Mouse (Mus musculus) v-Abl transformed pro-B cells (cell line): Measurements from ENCODE around the gene Sox13.

Experiments
- in situ Hi-C, 2 experiments: fragments of 400-800 bp; cut with MboI; formaldehyde crosslinking; loops; one replicate each; pipeline ENCODE4 v1.15.1; 2025; ENCODE audit not compliant: unreplicated experiment in 2 of 2

Sox13 gene

DNA sequence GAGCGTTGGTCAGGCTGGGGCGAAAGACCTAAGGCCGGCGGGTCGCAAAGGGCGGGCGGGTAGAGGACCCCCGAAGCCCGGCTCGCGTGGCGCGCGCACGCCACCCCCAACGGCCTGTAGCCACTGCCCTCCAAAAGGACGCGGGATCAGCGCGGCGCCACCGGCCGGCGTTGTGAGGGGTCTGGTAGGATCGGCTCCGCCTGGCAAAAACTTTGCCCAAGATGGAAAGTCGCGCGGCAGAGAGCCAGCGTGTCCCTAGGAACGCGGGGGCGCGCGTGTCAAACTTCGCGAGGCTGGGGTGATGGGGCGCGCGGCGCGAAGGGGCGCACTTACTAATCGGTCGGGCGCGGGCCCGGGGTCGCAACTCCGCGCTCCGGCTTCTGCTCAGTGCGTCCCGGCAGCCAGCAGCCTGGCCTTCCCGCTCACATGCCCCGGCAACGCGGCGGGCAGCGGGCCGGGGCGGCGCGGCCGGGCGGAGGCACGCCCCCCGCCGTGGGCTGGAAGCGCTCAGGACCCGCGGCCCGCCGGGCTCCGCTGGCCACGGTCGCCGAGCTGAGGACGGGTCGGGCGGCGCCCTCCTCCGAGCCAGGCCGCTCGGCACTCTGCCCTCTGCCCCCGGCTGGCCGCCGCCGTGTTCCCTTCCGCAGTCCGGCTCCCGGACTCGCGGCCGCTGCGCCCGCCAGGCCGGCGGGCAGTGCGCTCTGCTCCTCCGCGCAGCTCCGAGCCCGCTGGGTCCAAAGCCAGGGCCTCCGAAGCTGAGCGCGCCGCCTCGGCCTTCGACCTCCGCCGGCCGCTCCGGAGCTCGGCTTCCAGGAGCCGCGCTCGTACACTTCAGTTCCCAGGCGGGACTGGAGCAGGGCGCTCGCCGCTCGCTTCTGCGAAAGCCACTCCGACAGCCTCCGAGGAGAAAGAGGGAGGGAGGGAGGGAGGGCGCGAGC is at the start of gene Sox13:
Gene Sox13, minus strand, starts transcription at position 835 of the 938 bp plus-strand sequence.
- in situ Hi-C loops = loop anchor here in 1 of 2 experiments (25.0 kb wide), 1 partner anchor 687 kb away; the partner anchor contains the start of gene Nfasc

DNA sequence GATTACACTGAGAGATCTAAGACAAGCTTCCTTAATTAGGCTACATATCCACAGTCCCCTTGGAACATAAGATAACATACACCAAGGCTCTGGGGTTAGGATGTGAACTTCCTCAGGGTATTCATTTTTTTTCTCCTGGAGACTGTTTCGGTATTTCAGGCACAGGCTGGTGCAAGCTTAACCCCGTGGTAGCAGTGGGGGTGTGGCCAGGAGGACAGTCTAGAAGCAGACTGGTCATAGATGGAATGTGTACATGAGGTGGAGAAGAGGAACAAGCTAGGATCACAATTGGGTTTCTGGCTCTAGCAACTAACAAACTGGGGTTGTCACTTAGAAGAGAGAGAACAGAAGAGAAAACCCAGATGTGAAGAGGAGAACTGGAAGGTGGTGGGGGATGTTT is 47.4 kb upstream of the Sox13 start:
- in situ Hi-C loops = no loop called here

DNA sequence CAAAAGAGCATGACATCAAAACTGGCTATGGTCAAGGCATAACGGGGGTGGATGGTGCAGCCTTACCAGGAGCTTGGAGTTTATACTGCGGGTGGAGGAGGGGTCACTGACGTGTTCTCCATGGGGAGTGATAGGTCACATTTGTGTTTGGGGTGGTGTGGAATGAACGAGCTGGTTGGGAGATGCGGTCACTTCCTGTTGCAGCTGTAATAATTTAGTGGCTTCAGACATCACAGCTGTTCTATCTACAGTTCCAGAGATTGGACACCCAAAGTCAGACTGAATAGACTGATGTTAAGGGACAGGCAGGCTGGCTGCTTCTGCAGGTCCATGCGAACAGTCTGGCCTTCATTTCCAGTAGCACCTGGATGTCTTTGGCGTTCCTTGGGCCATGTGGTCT is 46.9 kb upstream of the Sox13 start:
- in situ Hi-C loops = no loop called here

- in situ Hi-C loops = no loop called here
Observed at GRCm38 (mm10) chr1:133470242-133471025, 46.3 kb upstream of the Sox13 start.

DNA sequence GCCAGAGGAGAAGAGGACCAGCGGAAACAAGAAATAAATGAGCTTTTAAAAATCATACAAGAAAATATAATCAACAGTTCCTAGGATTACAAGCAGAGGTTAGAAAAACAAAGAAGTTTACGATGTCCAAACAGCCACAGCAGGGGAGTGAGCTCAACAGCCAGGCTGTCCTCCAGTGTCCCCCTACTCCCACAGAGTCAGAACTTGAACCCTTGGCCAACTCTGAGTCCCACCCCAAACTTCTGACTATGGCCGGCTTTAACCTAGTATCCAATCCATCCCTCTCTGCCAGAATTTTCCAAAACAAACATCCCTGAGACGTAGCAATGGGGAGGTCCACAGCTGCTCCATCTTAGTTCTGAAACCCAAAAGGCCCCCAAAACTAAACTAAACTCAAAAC is 45.0 kb upstream of the Sox13 start:
- in situ Hi-C loops = no loop called here

DNA sequence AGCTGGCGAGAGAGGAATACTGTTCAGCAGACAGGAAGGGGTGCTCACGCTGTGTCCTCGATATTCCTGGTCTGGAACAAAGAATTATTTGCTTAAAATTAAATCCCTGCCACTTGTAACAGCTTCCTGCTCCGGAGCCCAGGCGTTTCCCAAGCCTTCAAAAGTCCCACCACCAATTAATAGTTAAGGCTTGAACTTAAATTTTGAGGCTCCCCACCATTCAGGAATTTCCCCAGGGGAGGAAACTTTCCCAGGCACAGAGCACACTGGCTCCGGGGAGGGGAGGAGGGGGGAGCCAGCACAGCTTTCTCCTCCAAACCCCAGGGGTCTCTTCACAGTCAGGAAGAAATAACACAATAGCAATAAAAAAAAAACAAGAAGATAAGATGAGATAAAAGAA is 44.6 kb upstream of the Sox13 start:
- in situ Hi-C loops = no loop called here

- in situ Hi-C loops = no loop called here
Observed at GRCm38 (mm10) chr1:133467905-133468304, 43.7 kb upstream of the Sox13 start.

DNA sequence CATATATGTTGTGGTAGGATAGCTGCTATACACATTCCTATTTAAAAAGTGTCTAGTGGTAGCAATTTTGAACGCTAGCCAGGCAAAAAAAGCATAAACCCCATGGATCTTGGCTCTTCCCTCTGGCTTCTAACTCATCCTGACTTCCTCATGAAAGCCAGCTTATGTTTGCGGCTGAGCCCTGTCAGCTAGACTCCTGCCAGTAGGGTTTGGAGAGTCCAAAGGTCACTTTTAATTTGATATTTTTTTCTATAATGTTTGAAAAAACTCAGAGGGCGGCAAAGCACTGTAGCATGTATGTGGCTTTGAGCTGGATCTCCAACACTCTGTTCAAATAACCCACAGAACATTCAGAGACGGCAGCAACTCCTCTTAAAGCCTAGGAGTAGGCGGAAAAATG is 39.0 kb upstream of the Sox13 start:
- in situ Hi-C loops = no loop called here

DNA sequence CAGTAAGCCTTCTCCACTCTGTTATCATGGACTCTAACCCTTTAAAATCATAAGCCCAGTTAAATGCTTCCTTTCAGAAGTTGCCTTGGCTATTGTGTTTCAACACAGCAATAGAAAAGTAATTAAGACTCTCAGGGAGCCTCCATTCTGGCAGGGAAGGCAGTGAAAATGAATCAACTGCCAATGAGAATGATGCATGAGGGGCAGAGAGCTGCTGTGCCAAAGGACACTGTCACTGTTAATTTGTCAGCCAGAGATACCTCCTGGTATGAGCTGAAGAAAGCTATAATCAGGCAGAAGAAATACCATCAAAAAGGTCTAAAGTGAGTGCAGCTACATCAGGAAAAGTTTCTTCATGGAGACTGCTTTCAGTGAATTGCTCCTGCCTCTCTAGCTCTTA is 36.8 kb upstream of the Sox13 start:
- in situ Hi-C loops = no loop called here

- in situ Hi-C loops = no loop called here
Observed at GRCm38 (mm10) chr1:133456097-133456496, 31.9 kb upstream of the Sox13 start.

GRCm38 (mm10) chr1:133452564-133453165 is 28.5 kb upstream of the Sox13 start:
- in situ Hi-C loops = no loop called here

GRCm38 (mm10) chr1:133451869-133452563 is 27.8 kb upstream of the Sox13 start:
- in situ Hi-C loops = no loop called here

DNA sequence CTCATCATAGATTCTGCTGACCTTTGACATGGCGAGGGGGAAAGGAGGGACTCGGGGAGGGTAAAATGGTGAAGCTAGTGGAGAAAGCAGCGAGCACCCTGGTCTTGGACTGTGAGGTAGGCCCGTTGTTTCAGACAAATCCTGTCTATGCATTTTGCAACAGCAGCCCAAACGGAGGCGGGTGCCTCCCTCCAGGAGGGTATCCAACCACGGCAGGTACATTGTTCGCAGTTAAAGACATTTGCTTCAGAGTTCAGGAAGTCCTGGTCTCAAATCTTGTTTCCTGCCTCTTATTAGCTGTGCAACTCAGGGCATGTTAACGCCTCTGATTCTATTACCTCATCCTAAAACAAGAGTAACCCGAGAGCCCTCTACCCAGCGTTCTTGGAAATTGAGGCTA is 26.8 kb upstream of the Sox13 start:
- in situ Hi-C loops = no loop called here

DNA sequence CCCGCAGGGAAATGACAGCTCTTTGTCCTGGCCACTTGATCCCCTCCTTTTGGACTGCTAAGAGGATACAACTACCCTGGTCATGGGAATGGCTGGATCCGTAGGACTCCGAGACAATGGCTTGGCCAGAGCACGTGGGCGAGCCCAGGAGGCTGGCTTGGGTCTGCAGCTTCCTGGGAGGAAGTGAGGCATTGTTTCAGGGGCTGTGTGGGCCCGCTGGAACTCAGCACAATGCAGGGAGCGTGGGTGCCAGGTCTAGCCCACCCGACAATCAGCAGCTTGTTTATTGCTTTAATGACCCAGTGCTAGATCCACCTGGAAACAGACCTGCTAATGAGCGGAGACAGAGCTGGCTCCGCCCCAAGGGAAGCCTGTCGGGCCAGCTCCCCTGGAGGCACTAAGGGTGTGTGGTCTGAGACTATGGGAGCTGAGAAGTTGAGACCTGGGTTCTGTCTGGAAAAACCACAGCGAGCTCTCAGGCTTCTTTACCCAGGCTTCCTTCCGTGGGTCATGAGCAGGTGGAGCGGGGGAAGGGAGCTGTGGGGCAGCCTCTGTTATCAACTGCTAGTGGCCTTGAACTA is 24.3 kb upstream of the Sox13 start:
- in situ Hi-C loops = no loop called here

- in situ Hi-C loops = no loop called here
Observed at GRCm38 (mm10) chr1:133446291-133446690, 22.1 kb upstream of the Sox13 start.

GRCm38 (mm10) chr1:133444315-133444714 is 20.1 kb upstream of the Sox13 start:
- in situ Hi-C loops = no loop called here

- in situ Hi-C loops = no loop called here
Observed at GRCm38 (mm10) chr1:133437916-133438683, 13.9 kb upstream of the Sox13 start.

GRCm38 (mm10) chr1:133434756-133435112 is 10.6 kb upstream of the Sox13 start:
- in situ Hi-C loops = no loop called here

- in situ Hi-C loops = no loop called here
Observed at GRCm38 (mm10) chr1:133434018-133434755, 10.0 kb upstream of the Sox13 start.
